Mouse (Mus musculus) liver, postnatal 0 days (tissue): ENCODE measurements around the gene Mrps31. TPM values are rescaled to one million over a fixed set of nuclear protein-coding genes. Genes with fewer than 3 reads are reported as not detected.

ENCODE experiments used
- ATAC-seq: fragments of 200-750 bp; cut with Nextera tagmentation; 2 replicates; pipeline ENCODE4 v1.8.0; 2017; ENCODE audit warnings: mild to moderate bottlenecking, moderate library complexity
- DNase-seq: peaks from one replicate; pipeline ENCODE4 v3.0.0-alpha.2; 2016
- H3K27ac ChIP-seq: fragments of 300-500 bp; sonication (generic); 2 replicates; pipeline ENCODE4 v1.5.1; 2014; ENCODE audit warnings: antibody characterized with exemption, moderate library complexity, mild to moderate bottlenecking, low read depth
- H3K27me3 ChIP-seq: fragments of 300-500 bp; sonication (generic); 2 replicates; pipeline ENCODE4 v1.6.1; 2014; ENCODE audit warnings: low read length, control low read depth, mixed read lengths; ENCODE audit not compliant: insufficient read depth
- H3K36me3 ChIP-seq: fragments of 300-500 bp; sonication (generic); replicated peaks from 2 replicates; pipeline ENCODE4 v1.6.1; 2014; ENCODE audit warnings: mild to moderate bottlenecking, control low read depth, low read length, moderate library complexity, mixed read lengths; ENCODE audit not compliant: insufficient read depth
- H3K4me1 ChIP-seq: fragments of 300-500 bp; sonication (generic); 2 replicates; pipeline ENCODE4 v1.6.1; 2014; ENCODE audit warnings: antibody characterized with exemption, mild to moderate bottlenecking, control low read depth; ENCODE audit not compliant: insufficient read depth
- H3K4me2 ChIP-seq: fragments of 300-500 bp; sonication (generic); 2 replicates; pipeline ENCODE4 v1.6.1; 2014; ENCODE audit warnings: low read depth, mild to moderate bottlenecking, low read length, moderate library complexity, mixed read lengths
- H3K4me3 ChIP-seq: fragments of 300-500 bp; sonication (generic); 2 replicates; pipeline ENCODE4 v1.5.1; 2014; ENCODE audit warnings: low read depth, low read length
- H3K9ac ChIP-seq: fragments of 300-500 bp; sonication (generic); replicated peaks from 2 replicates; pipeline ENCODE4 v1.6.1; 2014; ENCODE audit warnings: mild to moderate bottlenecking, moderate library complexity
- H3K9me3 ChIP-seq: fragments of 300-500 bp; sonication (generic); 2 replicates; pipeline ENCODE4 v1.6.1; 2016; ENCODE audit warnings: mild to moderate bottlenecking, control low read depth, low read length, mixed read lengths
- CTCF ChIP-seq: sonication (generic); IDR thresholded peaks from 2 replicates; pipeline ENCODE4 v1.5.1; 2016; ENCODE audit warnings: antibody characterized with exemption, low read depth
- EP300 ChIP-seq: IDR thresholded peaks from 2 replicates; pipeline ENCODE4 v1.6.1; 2016; ENCODE audit warnings: antibody characterized with exemption, low read depth, mild to moderate bottlenecking
- WGBS: fragments of 180-500 bp; shearing (Covaris S2); extraction: QIAGEN DNeasy Blood & Tissue Kit; methylation state at CpG from one replicate; pipeline ENCODE4 v1.1.7; 2014; ENCODE audit not compliant: insufficient replicate concordance; 5-methylcytosine and 5-hydroxymethylcytosine counted together
- polyA plus RNA-seq: library from polyadenylated mRNA; unstranded; fragments of >200 nt; fragmentation: Nextera tagmentation; extraction: Ambion mirVana; gene quantifications from 2 replicates; pipeline ENCODE4 v1.2.1, GENCODE M21; 2015

The Mrps31 gene
- polyA plus RNA-seq: 32.6 and 33.7 TPM in 2 replicates

- peak; percentile 93 for ATAC-seq
These were observed at the start of gene Mrps31 for GRCm38 (mm10) chr8:22411282-22411702. Mrps31 (plus strand) TSS chr8:22411361.

GRCm38 (mm10) chr8:22376311-22376710 is 34.9 kb upstream of the Mrps31 start:
- no peak for DNase-seq
- Histone ChIP-seq H3K4me2 (no peak overlapping the region), H3K27ac (no peak overlapping the region), H3K36me3 (peaks cover 22% of the 10 kb centered on the region), H3K9me3 (no peaks in the 10 kb centered on the region), H3K27me3 (no peaks in the 10 kb centered on the region), H3K9ac (no peak overlapping the region), H3K4me1 (no peaks in the 10 kb centered on the region), H3K4me3 (no peak overlapping the region)
- no peak for ATAC-seq
- no peak for TF ChIP-seq CTCF
- no peak for TF ChIP-seq EP300
- 78% methylated on average over 5 of the region's 5 CpGs for WGBS

More at GRCm38 (mm10) chr8:22411282-22411702, at the start of gene Mrps31:
- Histone ChIP-seq H3K4me2 (peak within 1 kb of the TSS; percentile 83), H3K9me3 (no peaks in the 10 kb centered on the region), H3K4me3 (peak within 1 kb of the TSS; percentile 95), H3K9ac (peak within 1 kb of the TSS; percentile 92), H3K4me1 (peaks cover 12% of the 10 kb centered on the region), H3K36me3 (peaks cover 7% of the 10 kb centered on the region), H3K27me3 (no peaks in the 10 kb centered on the region), H3K27ac (peak within 1 kb of the TSS; percentile 95)
- DNase-seq: peak; percentile 83
- TF ChIP-seq CTCF (no peak), EP300 (peak; percentile 56; the same call in 1 of the 2 replicates)
- whole genome bisulfite sequencing: under 1% methylated on average over 25 of the region's 25 CpGs

- Histone ChIP-seq H3K27ac (no peak overlapping the region), H3K27me3 (no peaks in the 10 kb centered on the region), H3K4me3 (no peak overlapping the region), H3K4me1 (no peaks in the 10 kb centered on the region), H3K9ac (no peak overlapping the region), H3K9me3 (no peaks in the 10 kb centered on the region), H3K36me3 (peaks cover 24% of the 10 kb centered on the region), H3K4me2 (no peak overlapping the region)
- 51% methylated on average over 5 of the region's 5 CpGs for WGBS
- TF ChIP-seq EP300 (no peak), CTCF (peak; percentile 68)
- DNase-seq: peak; percentile 53
- ATAC-seq: peak; percentile 44; the same call in 1 of the 2 replicates
These were observed 34.3 kb upstream of the Mrps31 start for GRCm38 (mm10) chr8:22376903-22377302.

- H3K36me3 ChIP-seq: peaks cover 50% of the 10 kb centered on the region
- 93% methylated on average over 11 of the region's 11 CpGs for WGBS
- no peak overlapping the region for H3K4me3 ChIP-seq
- no peak overlapping the region for H3K27ac ChIP-seq
- no peak for ATAC-seq
- H3K4me2 ChIP-seq: no peak overlapping the region
- TF ChIP-seq EP300: no peak
- DNase-seq: no peak
- no peaks in the 10 kb centered on the region for H3K9me3 ChIP-seq
- H3K4me1 ChIP-seq: no peaks in the 10 kb centered on the region
- no peaks in the 10 kb centered on the region for H3K27me3 ChIP-seq
- H3K9ac ChIP-seq: no peak overlapping the region
These were observed 30.2 kb upstream of the Mrps31 start for GRCm38 (mm10) chr8:22380934-22381333.

- Histone ChIP-seq H3K9ac (no peak overlapping the region), H3K27me3 (no peaks in the 10 kb centered on the region), H3K4me1 (no peaks in the 10 kb centered on the region), H3K4me2 (no peak overlapping the region), H3K4me3 (no peak overlapping the region), H3K36me3 (peaks cover 57% of the 10 kb centered on the region), H3K27ac (no peak overlapping the region), H3K9me3 (no peaks in the 10 kb centered on the region)
- TF ChIP-seq CTCF (0 out of 2 replicates have a peak, but pooled peaks have one; percentile 2), EP300 (no peak)
- ATAC-seq (no peak), DNase-seq (no peak)
- 83% methylated on average over 19 of the region's 19 CpGs for WGBS
These were observed 28.2 kb upstream of the Mrps31 start for GRCm38 (mm10) chr8:22382824-22383595.

- DNase-seq: no peak
- Histone ChIP-seq H3K36me3 (peaks cover 67% of the 10 kb centered on the region), H3K9me3 (no peaks in the 10 kb centered on the region), H3K9ac (no peak overlapping the region), H3K4me2 (no peak overlapping the region), H3K4me3 (no peak overlapping the region), H3K4me1 (peaks cover 6% of the 10 kb centered on the region), H3K27me3 (no peaks in the 10 kb centered on the region), H3K27ac (0 out of 2 replicates have a peak overlapping the region, but pooled peaks have one; percentile 44)
- ATAC-seq: peak; percentile 70
- TF ChIP-seq CTCF: no peak
- TF ChIP-seq EP300: no peak
- WGBS: 72% methylated on average over 6 of the region's 6 CpGs
These were observed 26.0 kb upstream of the Mrps31 start for GRCm38 (mm10) chr8:22385158-22385557.
